Mouse (Mus musculus) MEL (cell line): ENCODE results near the gene Nudt15.

Experiments used
- CTCF ChIP-seq, 3 experiments: IDR thresholded peaks in 2 of 3; conservative IDR thresholded peaks in 1 of 3; 2 replicates each; pipeline ENCODE4 v1.5.1; 2011 to 2012; ENCODE audit warnings: low read length in 3 of 3, low read depth in 2 of 3, mild to moderate bottlenecking in 2 of 3, improper control_type of control experiment in 1 of 3, inconsistent platforms in 1 of 3, mixed read lengths in 1 of 3, moderate library complexity in 1 of 3; ENCODE audit not compliant: control insufficient read depth in 1 of 3, insufficient read depth in 1 of 3, poor library complexity in 1 of 3, severe bottlenecking in 1 of 3
- EP300 ChIP-seq, 2 experiments: IDR thresholded peaks; 2 replicates each; pipeline ENCODE4 v1.6.1; 2011; ENCODE audit warnings: improper control_type of control experiment in 2 of 2, low read length in 2 of 2, low read depth in 1 of 2, mild to moderate bottlenecking in 1 of 2
- GABPA ChIP-seq: IDR thresholded peaks from 2 replicates; pipeline ENCODE4 v1.6.1; 2012; ENCODE audit warnings: low read depth, mild to moderate bottlenecking, inconsistent platforms, low read length, improper control_type of control experiment, moderate library complexity
- JUND ChIP-seq: IDR thresholded peaks from 2 replicates; pipeline ENCODE4 v1.6.1; 2011; ENCODE audit warnings: low read depth, mild to moderate bottlenecking, improper control_type of control experiment, low read length
- MXI1 ChIP-seq: IDR thresholded peaks from 2 replicates; pipeline ENCODE4 v1.6.1; 2011; ENCODE audit warnings: mild to moderate bottlenecking, low read depth, low read length, improper control_type of control experiment
- SIN3A ChIP-seq: IDR thresholded peaks from 2 replicates; pipeline ENCODE4 v1.6.1; 2012; ENCODE audit warnings: low read length, improper control_type of control experiment, inconsistent platforms
- TAL1 ChIP-seq: IDR thresholded peaks from 2 replicates; pipeline ENCODE4 v1.6.1; 2012; ENCODE audit warnings: mild to moderate bottlenecking, inconsistent platforms, low read length, moderate library complexity, mixed read lengths
- UBTF ChIP-seq: IDR thresholded peaks from 2 replicates; pipeline ENCODE4 v1.6.1; 2012; ENCODE audit warnings: low read depth, mild to moderate bottlenecking, inconsistent platforms, low read length, improper control_type of control experiment, moderate library complexity, borderline replicate concordance; ENCODE audit not compliant: insufficient read depth

GRCm38 (mm10) chr14:73553122-73553696 lies 5.2 kb upstream of the Nudt15 start:
- TF ChIP-seq UBTF (no peak), GABPA (no peak), MXI1 (no peak), TAL1 (no peak), EP300 (IDR thresholded peaks at IDR 0.05; ENCODE audit: low read depth in 1 of 2, low read length in 2 of 2) (no peak; a peak in 1 of 4 replicates), JUND (no peak), CTCF (IDR thresholded peaks at IDR 0.05 in 2 of 3, conservative IDR thresholded peaks at IDR 0.05 in 1 of 3; ENCODE audit: control insufficient read depth in 1 of 3, insufficient read depth in 1 of 3, low read depth in 2 of 3, low read length in 3 of 3, poor library complexity in 1 of 3, severe bottlenecking in 1 of 3) (no peak), SIN3A (no peak)
